Mouse (Mus musculus) stomach, embryonic 15.5 days (tissue): ENCODE measurements around the gene P2rx5. TPM values are rescaled to one million over a fixed set of nuclear protein-coding genes. Genes with fewer than 3 reads are reported as not detected.
A peak's percentile ranks its signal among the peaks of the same experiment; 100 is the strongest.

Source experiments
- ATAC-seq: fragments of 200-750 bp; cut with Nextera tagmentation; 2 replicates; pipeline ENCODE4 v1.8.0; 2017; ENCODE audit warnings: low read depth, moderate number of reproducible peaks, moderate TSS enrichment; ENCODE audit not compliant: insufficient read depth, low FRiP score
- H3K27ac ChIP-seq: fragments of 300-500 bp; sonication (generic); 2 replicates; pipeline ENCODE4 v1.5.1; 2015; ENCODE audit warnings: mild to moderate bottlenecking, inconsistent platforms
- H3K27me3 ChIP-seq: fragments of 300-500 bp; sonication (generic); replicated peaks from 2 replicates; pipeline ENCODE4 v1.6.1; 2015; ENCODE audit warnings: inconsistent platforms
- H3K36me3 ChIP-seq: fragments of 300-500 bp; sonication (generic); 2 replicates; pipeline ENCODE4 v1.6.1; 2015; ENCODE audit warnings: inconsistent platforms
- H3K4me1 ChIP-seq: fragments of 300-500 bp; sonication (generic); 2 replicates; pipeline ENCODE4 v1.6.1; 2015; ENCODE audit warnings: inconsistent platforms
- H3K4me2 ChIP-seq: fragments of 300-500 bp; sonication (generic); 2 replicates; pipeline ENCODE4 v1.6.1; 2015; ENCODE audit warnings: mild to moderate bottlenecking, inconsistent platforms
- H3K4me3 ChIP-seq: fragments of 300-500 bp; sonication (generic); replicated peaks from 2 replicates; pipeline ENCODE4 v1.5.1; 2015; ENCODE audit warnings: inconsistent platforms
- H3K9ac ChIP-seq: fragments of 300-500 bp; sonication (generic); 2 replicates; pipeline ENCODE4 v1.6.1; 2015; ENCODE audit warnings: inconsistent platforms
- H3K9me3 ChIP-seq: fragments of 300-500 bp; sonication (generic); 2 replicates; pipeline ENCODE4 v1.6.1; 2016; ENCODE audit warnings: inconsistent platforms
- WGBS: fragments of 180-500 bp; shearing (Covaris S2); methylation state at CpG from one replicate; pipeline ENCODE4 v1.1.7; 2015; 5-methylcytosine and 5-hydroxymethylcytosine counted together
- polyA plus RNA-seq: library from polyadenylated mRNA; unstranded; fragments of >200 nt; fragmentation: Nextera tagmentation; extraction: Ambion mirVana; gene quantifications from 2 replicates; pipeline ENCODE4 v1.2.1, GENCODE M21; 2015

The P2rx5 gene
- polyA plus RNA-seq, 1 experiment from 2014 or later, result 0.14 TPM

- H3K27me3 ChIP-seq, result no peaks in the 10 kb centered on the region
- H3K4me1 ChIP-seq, result no peaks in the 10 kb centered on the region
- no peak for ATAC-seq
- 61% methylated on average over 11 of the region's 11 CpGs for WGBS
- no peak overlapping the region for H3K4me3 ChIP-seq
- no peaks in the 10 kb centered on the region for H3K9me3 ChIP-seq
- H3K36me3 ChIP-seq, result no peaks in the 10 kb centered on the region
- no peak overlapping the region for H3K9ac ChIP-seq
- no peak overlapping the region for H3K27ac ChIP-seq
- H3K4me2 ChIP-seq, result no peak overlapping the region
Measured at GRCm38 (mm10) chr11:73146026-73146974, 13.9 kb upstream of the P2rx5 start.

GRCm38 (mm10) chr11:73146975-73147365 lies 13.3 kb upstream of the P2rx5 start:
- Histone ChIP-seq H3K9me3 (no peaks in the 10 kb centered on the region), H3K27me3 (no peaks in the 10 kb centered on the region), H3K4me1 (no peaks in the 10 kb centered on the region), H3K27ac (no peak overlapping the region), H3K4me3 (no peak overlapping the region), H3K4me2 (no peak overlapping the region), H3K36me3 (no peaks in the 10 kb centered on the region), H3K9ac (no peak overlapping the region)
- no peak for ATAC-seq
- WGBS, result 57% methylated on average over 7 of the region's 7 CpGs

GRCm38 (mm10) chr11:73148209-73148608 lies 12.0 kb upstream of the P2rx5 start:
- no peak overlapping the region for H3K9ac ChIP-seq
- ATAC-seq, result no peak
- H3K36me3 ChIP-seq, result no peaks in the 10 kb centered on the region
- no peaks in the 10 kb centered on the region for H3K4me1 ChIP-seq
- H3K9me3 ChIP-seq, result no peaks in the 10 kb centered on the region
- 82% methylated on average over 9 of the region's 9 CpGs for WGBS
- no peaks in the 10 kb centered on the region for H3K27me3 ChIP-seq
- no peak overlapping the region for H3K4me2 ChIP-seq
- no peak overlapping the region for H3K27ac ChIP-seq
- H3K4me3 ChIP-seq, result no peak overlapping the region

- no peaks in the 10 kb centered on the region for H3K4me1 ChIP-seq
- H3K36me3 ChIP-seq, result no peaks in the 10 kb centered on the region
- H3K27me3 ChIP-seq, result peaks cover 9% of the 10 kb centered on the region; the same call in 1 of the 2 replicates
- H3K9me3 ChIP-seq, result no peaks in the 10 kb centered on the region
- no peak overlapping the region for H3K4me2 ChIP-seq
- H3K27ac ChIP-seq, result no peak overlapping the region
- H3K9ac ChIP-seq, result no peak overlapping the region
- no peak overlapping the region for H3K4me3 ChIP-seq
- WGBS, result 69% methylated on average over 6 of the region's 6 CpGs
- ATAC-seq, result no peak
Measured at GRCm38 (mm10) chr11:73155071-73155470, 5.2 kb upstream of the P2rx5 start.

- WGBS, result 30% methylated on average over 6 of the region's 6 CpGs
- Histone ChIP-seq H3K27ac (no peak overlapping the region), H3K4me3 (peak overlapping the region; percentile 38), H3K4me2 (peak overlapping the region; percentile 78), H3K9ac (no peak overlapping the region), H3K4me1 (no peaks in the 10 kb centered on the region), H3K36me3 (no peaks in the 10 kb centered on the region), H3K27me3 (peaks cover 15% of the 10 kb centered on the region; the same call in 1 of the 2 replicates), H3K9me3 (no peaks in the 10 kb centered on the region)
- ATAC-seq, result no peak
Measured at GRCm38 (mm10) chr11:73160811-73161200, 585 bp downstream of the P2rx5 start.

GRCm38 (mm10) chr11:73161616-73162015 lies 1.4 kb downstream of the P2rx5 start:
- Histone ChIP-seq H3K27me3 (peaks cover 15% of the 10 kb centered on the region; the same call in 1 of the 2 replicates), H3K4me2 (no peak overlapping the region), H3K4me1 (no peaks in the 10 kb centered on the region), H3K4me3 (no peak overlapping the region), H3K36me3 (no peaks in the 10 kb centered on the region), H3K9ac (no peak overlapping the region), H3K27ac (no peak overlapping the region), H3K9me3 (no peaks in the 10 kb centered on the region)
- ATAC-seq, result no peak
- 83% methylated on average over 4 of the region's 4 CpGs for WGBS

- WGBS, result 49% methylated on average over 5 of the region's 5 CpGs
- Histone ChIP-seq H3K27me3 (peaks cover 15% of the 10 kb centered on the region; the same call in 1 of the 2 replicates), H3K4me2 (no peak overlapping the region), H3K9ac (no peak overlapping the region), H3K4me3 (no peak overlapping the region), H3K9me3 (no peaks in the 10 kb centered on the region), H3K27ac (no peak overlapping the region), H3K4me1 (no peaks in the 10 kb centered on the region), H3K36me3 (no peaks in the 10 kb centered on the region)
- no peak for ATAC-seq
Measured at GRCm38 (mm10) chr11:73162284-73162683, 2.1 kb downstream of the P2rx5 start.

GRCm38 (mm10) chr11:73168071-73168470 lies 7.8 kb downstream of the P2rx5 start:
- 84% methylated on average over 8 of the region's 8 CpGs for WGBS
- H3K27ac ChIP-seq, result no peak overlapping the region

GRCm38 (mm10) chr11:73168576-73168975 lies 8.4 kb downstream of the P2rx5 start:
- Histone ChIP-seq H3K4me1 (peaks cover 12% of the 10 kb centered on the region), H3K9me3 (no peaks in the 10 kb centered on the region), H3K4me3 (no peak overlapping the region), H3K27me3 (no peaks in the 10 kb centered on the region), H3K27ac (no peak overlapping the region), H3K4me2 (no peak overlapping the region), H3K36me3 (no peaks in the 10 kb centered on the region), H3K9ac (no peak overlapping the region)
- ATAC-seq, result no peak
- WGBS, result 81% methylated on average over 6 of the region's 6 CpGs

More at GRCm38 (mm10) chr11:73168071-73168470, 7.8 kb downstream of the P2rx5 start:
- ATAC-seq, result no peak
- no peak overlapping the region for H3K4me3 ChIP-seq
- H3K4me2 ChIP-seq, result no peak overlapping the region
- H3K9ac ChIP-seq, result no peak overlapping the region
- no peaks in the 10 kb centered on the region for H3K36me3 ChIP-seq
- no peaks in the 10 kb centered on the region for H3K27me3 ChIP-seq
- H3K4me1 ChIP-seq, result peaks cover 12% of the 10 kb centered on the region
- H3K9me3 ChIP-seq, result no peaks in the 10 kb centered on the region

GRCm38 (mm10) chr11:73169231-73169630 lies 9.0 kb downstream of the P2rx5 start:
- H3K4me1 ChIP-seq, result peaks cover 12% of the 10 kb centered on the region

GRCm38 (mm10) chr11:73172186-73172585 lies 12.0 kb downstream of the P2rx5 start:
- Histone ChIP-seq H3K9ac (no peak overlapping the region), H3K36me3 (0 out of 2 replicates have a peak, but pooled peaks cover 5% of the 10 kb centered on the region), H3K4me2 (no peak overlapping the region), H3K27me3 (no peaks in the 10 kb centered on the region), H3K27ac (peak overlapping the region; percentile 44; the same call in 1 of the 2 replicates), H3K9me3 (no peaks in the 10 kb centered on the region), H3K4me1 (peaks cover 19% of the 10 kb centered on the region), H3K4me3 (no peak overlapping the region)
- ATAC-seq, result no peak
- 27% methylated on average over 5 of the region's 5 CpGs for WGBS

More at GRCm38 (mm10) chr11:73169231-73169630, 9.0 kb downstream of the P2rx5 start:
- 0 out of 2 replicates have a peak, but pooled peaks cover under 1% of the 10 kb centered on the region for H3K36me3 ChIP-seq
- no peak overlapping the region for H3K9ac ChIP-seq
- WGBS, result 52% methylated on average over 4 of the region's 4 CpGs
- no peaks in the 10 kb centered on the region for H3K27me3 ChIP-seq
- H3K9me3 ChIP-seq, result no peaks in the 10 kb centered on the region
- ATAC-seq, result no peak
- H3K27ac ChIP-seq, result no peak overlapping the region
- H3K4me3 ChIP-seq, result no peak overlapping the region
- no peak overlapping the region for H3K4me2 ChIP-seq

GRCm38 (mm10) chr11:73175612-73176011 lies 15.4 kb downstream of the P2rx5 start:
- Histone ChIP-seq H3K36me3 (0 out of 2 replicates have a peak, but pooled peaks cover 6% of the 10 kb centered on the region), H3K4me2 (peak overlapping the region; percentile 65), H3K9ac (0 out of 2 replicates have a peak overlapping the region, but pooled peaks have one; percentile 80), H3K27me3 (no peaks in the 10 kb centered on the region), H3K4me1 (peaks cover 31% of the 10 kb centered on the region), H3K27ac (no peak overlapping the region; the same call in 1 of the 2 replicates), H3K9me3 (no peaks in the 10 kb centered on the region), H3K4me3 (peak overlapping the region; percentile 71)
- 27% methylated on average over 8 of the region's 8 CpGs for WGBS
- no peak for ATAC-seq
